Mouse (Mus musculus) heart, postnatal 10 days (tissue): ENCODE measurements around the gene Ccdc3. TPM values are rescaled to one million over a fixed set of nuclear protein-coding genes. Genes with fewer than 3 reads are reported as not detected.

Experiments used
- DNase-seq, 2 experiments: peaks; one replicate each; pipeline ENCODE4 v3.0.0; 2021
- intact Hi-C: fragments of 180-260 bp; cut with DNase I; formaldehyde crosslinking; loops from one replicate; pipeline ENCODE4 v1.15.1; 2025
- total RNA-seq, 2 experiments: library from RNA; stranded (reverse); gene quantifications; 2 replicates each; pipeline ENCODE4 v1.2.3; 2021

Gene Ccdc3
- total RNA-seq, 2 experiments from 2014 or later: 8.2 to 8.6 TPM

DNA sequence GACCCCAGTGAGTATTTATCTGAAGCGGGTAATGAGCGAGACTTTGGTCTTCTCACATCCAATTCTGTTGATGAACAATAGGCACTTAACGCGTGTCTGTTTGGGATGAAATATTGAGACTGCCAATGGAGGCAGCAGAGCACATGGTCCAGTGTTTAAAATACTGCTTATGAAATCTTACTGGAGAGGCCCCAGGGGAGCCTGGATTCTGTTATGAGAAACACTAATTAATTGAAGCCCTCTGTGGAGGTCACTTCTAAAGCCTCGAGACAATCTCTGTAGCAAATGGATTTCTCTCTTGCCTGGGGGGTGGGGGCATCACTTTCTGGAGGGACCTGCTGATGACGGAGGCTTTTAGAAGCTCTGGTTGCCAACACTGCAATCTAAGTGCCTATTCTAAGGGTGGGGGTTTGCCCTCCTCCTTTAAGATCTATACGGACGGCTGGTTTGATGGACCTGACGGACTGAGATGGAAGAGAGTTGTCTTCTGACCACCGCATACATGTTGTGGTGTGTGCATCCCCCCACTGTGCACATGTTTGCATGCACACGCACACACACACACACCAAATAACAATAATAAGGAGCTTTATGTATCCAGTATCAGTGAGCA lies 22.8 kb downstream of the Ccdc3 start:
- intact Hi-C loops: no loop called here
- DNase-seq: no peak

- intact Hi-C loops: no loop called here
- DNase-seq: no peak
Observed at GRCm38 (mm10) chr2:5161002-5161745, 23.6 kb downstream of the Ccdc3 start.

DNA sequence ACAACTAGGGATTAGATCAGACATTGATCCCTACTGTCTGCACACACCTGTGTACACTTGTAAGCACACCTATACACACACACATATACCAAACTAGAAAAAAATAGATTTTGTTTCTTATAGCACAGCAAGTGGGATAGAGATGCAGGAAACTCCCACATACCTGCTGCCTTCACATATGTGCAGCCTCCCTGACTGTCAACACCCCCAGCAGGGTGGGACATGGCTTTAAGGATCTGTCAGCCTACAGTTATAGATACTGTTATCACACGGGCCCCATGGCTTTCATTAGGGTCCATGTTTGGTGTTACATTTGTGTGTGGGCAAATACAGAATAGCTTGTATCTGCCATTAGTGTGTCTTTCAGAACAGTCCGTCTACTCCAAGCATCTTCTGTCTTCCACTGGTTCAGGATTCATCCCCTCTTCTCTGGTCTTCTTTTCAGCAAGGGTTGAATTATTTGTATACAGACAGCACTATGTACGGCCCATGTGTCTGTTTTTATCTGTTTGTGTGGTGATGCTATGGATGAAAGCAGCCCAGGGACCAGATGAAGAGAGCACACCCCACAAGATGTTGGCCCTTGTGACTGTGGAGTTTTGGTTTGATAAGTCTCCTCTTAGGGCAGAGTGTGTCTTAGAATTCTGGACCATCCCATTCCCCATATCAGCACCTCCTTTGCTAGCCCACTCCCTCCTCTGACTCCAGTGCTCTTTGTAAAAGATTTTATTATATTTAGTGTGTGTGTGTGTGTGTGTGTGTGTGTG lies 24.5 kb downstream of the Ccdc3 start:
- DNase-seq: no peak
- intact Hi-C loops: no loop called here

GRCm38 (mm10) chr2:5162756-5163155 lies 25.2 kb downstream of the Ccdc3 start:
- DNase-seq: peak; percentile 13 to 14
- intact Hi-C loops: no loop called here

- intact Hi-C loops: no loop called here
- peak; percentile 22 to 29 for DNase-seq
Observed at GRCm38 (mm10) chr2:5165941-5166361, 28.4 kb downstream of the Ccdc3 start.

- intact Hi-C loops: no loop called here
- no peak for DNase-seq
Observed at GRCm38 (mm10) chr2:5166796-5167195, 29.2 kb downstream of the Ccdc3 start.

GRCm38 (mm10) chr2:5170815-5171214 lies 33.2 kb downstream of the Ccdc3 start:
- no peak for DNase-seq
- intact Hi-C loops: no loop called here

DNA sequence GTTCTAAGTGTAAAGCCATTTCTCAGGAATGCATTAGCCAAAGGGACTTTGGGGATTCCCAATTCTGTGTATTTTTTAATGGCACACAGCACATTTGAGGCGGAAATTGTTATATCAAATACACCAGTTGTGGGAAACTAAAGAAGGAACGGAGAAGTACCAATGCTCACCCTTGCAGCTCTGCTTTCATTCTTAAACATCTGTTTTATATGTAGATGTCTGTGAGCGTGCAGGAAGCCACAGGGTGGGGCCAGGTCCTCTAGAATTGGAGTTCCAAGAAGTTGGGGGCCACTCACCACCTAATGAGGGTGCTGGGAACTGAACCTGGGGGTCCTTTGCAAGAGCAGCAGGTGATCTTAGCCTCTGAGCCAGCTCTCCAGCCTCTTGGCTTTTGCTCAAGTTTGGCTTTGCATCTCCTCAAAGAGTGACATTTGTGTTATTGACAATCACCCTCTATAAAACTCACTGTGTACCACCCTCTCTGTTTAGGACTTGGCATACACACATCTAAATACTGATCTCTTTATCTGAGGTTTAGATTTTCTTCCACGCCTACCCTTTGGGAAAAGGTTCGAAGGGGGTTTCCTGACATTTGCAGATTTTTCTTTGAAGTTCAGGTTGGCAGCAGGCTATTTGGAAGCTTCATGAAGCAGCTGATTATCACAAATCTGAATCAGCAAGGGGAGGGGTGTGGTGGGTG lies 33.9 kb downstream of the Ccdc3 start:
- DNase-seq: no peak
- intact Hi-C loops: no loop called here

- DNase-seq: no peak
- intact Hi-C loops: no loop called here
Observed at GRCm38 (mm10) chr2:5172773-5173172, 35.2 kb downstream of the Ccdc3 start.

DNA sequence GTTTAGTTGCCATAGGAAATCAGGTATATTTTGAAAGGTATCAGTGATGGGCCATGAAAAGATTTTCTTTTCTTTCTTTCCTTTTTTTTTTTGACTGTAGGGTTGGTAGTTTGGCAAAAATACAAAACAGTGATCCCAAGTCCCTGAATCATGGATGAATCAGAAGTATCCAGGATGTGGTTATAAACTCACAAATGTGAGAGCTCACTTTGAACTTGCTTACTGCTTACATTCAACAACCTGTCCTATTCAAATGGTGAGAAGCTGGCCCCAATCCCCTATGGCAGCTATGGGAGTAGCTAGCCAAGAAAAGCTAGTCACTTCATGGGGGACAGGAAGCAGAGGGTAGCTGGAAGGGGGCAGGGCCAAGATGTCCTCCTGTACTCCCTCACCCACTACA lies 37.1 kb downstream of the Ccdc3 start:
- intact Hi-C loops: no loop called here
- DNase-seq: no peak

GRCm38 (mm10) chr2:5181462-5182443 lies 44.2 kb downstream of the Ccdc3 start:
- intact Hi-C loops: no loop called here
- peak; percentile 36 to 52 for DNase-seq

DNA sequence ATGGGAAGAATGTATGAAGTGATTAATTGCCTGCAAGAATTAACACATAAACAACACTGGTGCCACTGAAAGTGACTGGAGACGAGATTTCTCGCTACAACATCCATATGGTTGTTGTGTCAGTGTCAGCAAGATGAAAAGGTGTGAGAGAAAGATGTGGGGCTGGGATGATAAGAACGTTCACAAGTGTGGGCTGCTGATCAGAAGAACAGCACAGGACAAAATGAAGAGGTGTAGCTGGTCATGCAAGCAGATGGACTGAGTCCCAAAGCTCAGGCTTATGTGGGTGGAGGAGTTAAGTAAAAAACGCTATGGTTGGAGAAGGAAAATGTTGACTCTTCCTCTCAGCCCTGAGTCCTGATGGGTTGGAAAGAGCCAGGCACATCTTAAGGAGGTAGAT lies 46.6 kb downstream of the Ccdc3 start:
- intact Hi-C loops: no loop called here
- DNase-seq: no peak

DNA sequence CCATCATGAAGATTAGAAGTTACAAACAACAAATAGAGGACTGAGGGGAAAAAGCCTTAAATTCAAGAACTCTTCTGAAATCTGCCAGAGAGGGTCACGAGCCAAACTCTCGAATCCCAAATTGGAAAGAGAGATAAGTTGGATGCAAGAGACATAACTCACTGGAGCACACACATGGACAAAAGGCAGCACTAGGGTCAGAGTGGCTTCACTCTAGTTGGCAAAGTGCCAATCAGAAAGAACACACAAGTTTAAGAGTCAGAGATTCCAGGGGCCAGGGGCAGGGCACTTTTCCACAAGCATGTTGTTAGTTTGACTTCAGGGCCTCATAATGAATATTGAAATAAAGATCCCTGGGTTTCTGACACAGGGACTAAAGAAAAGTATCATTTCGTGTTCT lies 48.1 kb downstream of the Ccdc3 start:
- peak in 1 of 2 experiments; percentile 12 for DNase-seq
- intact Hi-C loops: no loop called here

DNA sequence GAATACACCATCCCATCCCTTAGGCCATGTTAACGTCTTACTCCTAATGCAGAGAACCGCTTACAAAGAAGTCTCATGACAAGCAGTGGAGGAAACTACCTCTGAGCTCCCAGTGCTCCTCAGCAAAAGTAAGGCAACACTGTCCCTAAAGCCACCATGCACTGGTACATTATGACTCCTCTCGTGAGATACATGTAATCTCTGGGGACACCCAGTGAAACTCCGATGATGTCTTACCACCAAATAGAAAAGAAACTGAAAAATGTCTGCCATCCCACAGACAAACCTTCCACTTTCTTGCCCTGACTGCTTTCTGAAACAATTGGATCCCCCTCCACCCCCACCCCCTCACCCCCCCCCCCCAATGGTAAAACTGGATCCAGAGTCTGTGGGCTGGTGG lies 54.6 kb downstream of the Ccdc3 start:
- intact Hi-C loops: no loop called here
- DNase-seq: no peak

GRCm38 (mm10) chr2:5193071-5193470 lies 55.5 kb downstream of the Ccdc3 start:
- intact Hi-C loops: no loop called here
- DNase-seq: no peak

GRCm38 (mm10) chr2:5194701-5195215 lies 57.2 kb downstream of the Ccdc3 start:
- intact Hi-C loops: no loop called here
- DNase-seq: no peak

DNA sequence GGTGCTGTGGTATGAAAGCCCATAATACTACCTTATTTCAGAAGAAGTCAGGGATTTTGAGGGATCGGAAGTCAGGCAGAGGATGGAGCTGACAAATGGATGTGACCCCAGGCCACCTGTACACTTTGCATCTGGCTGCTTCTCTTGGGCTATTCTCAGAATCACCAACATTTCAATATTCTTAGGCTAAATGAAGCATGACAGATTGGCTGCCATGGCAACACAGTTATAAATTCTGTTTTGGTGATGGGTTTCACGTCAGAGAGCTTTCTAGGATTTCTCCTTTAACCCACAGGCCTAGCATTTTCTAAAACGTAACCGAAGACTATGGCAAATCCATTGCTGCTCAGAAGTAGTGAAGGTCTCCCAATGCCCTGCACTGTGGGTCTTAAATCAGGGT lies 59.9 kb downstream of the Ccdc3 start:
- no peak for DNase-seq
- intact Hi-C loops: no loop called here

GRCm38 (mm10) chr2:5199289-5199688 lies 61.7 kb downstream of the Ccdc3 start:
- intact Hi-C loops: no loop called here

DNA sequence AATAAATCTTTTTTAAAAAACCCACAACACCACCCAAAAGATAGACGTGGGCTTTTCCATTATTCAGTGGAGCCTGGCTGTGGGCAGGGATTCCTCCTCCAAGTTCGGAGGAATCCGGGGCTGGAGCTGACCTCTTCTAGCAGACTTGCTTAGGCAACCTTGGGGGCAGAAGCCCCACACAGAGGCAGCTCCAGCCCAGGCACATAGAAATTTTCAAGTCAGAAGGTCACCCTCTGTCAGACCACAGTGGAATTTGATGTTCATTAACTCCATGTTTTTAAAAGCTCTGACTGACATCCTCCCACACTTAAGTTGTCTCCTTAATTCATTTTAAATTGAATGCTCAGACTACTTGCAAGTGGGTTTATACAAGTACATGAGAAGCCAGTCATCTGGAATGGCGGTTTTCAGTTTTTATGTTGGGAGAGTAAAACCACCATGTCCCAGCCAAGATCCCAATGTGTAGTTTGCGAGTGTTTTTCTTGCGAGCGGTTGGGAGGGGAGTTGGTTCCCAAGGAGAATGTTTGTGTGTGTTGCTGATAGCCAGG lies 63.3 kb downstream of the Ccdc3 start:
- intact Hi-C loops: no loop called here
- DNase-seq: no peak

More at GRCm38 (mm10) chr2:5199289-5199688, 61.7 kb downstream of the Ccdc3 start:
- DNase-seq: no peak
